In genomic region chr16:33705258-33705657, GRCm38 (mm10) we compare ENCODE assay signal across 10 mouse cellular contexts. TPM values are rescaled to one million over a fixed set of nuclear protein-coding genes. Genes with fewer than 3 reads are reported as not detected.
DNase-seq lines count a peak whose midpoint lies in the region; TF ChIP-seq lines count a peak whose summit lies in the region.
"Had no signal": no experiment of that assay in that cellular context is flagged by ENCODE, and none has a peak within 500 bp of the region (broad histone marks: within the 10 kb centered on the region; RNA-seq: fewer than 3 reads in every experiment).

No protein-coding gene starts in this region.

- no peak for TF ChIP-seq CTCF in kidney, adult 2 months (conservative IDR thresholded peaks at IDR 0.05; ENCODE audit: insufficient read depth, insufficient read length, low read depth, low read length)

- 17% methylated on average over 6 of the region's 6 CpGs for WGBS in kidney, adult 2 months

- no peak overlapping the region for H3K4me3 ChIP-seq in kidney, adult 2 months (ENCODE audit: insufficient read depth, low read depth, low read length)
- H3K4me3 ChIP-seq: hindbrain, embryonic 13.5 days had no signal

- intact Hi-C loops in heart, postnatal 36 days (cut with DNase I), result no loop called here
- intact Hi-C loops in left cerebral cortex, postnatal 36 days (cut with DNase I), result no loop called here

- H3K27me3 ChIP-seq in kidney, adult 2 months (replicated peaks; ENCODE audit: control insufficient read depth, insufficient read depth, low read length), result no peaks in the 10 kb centered on the region
- H3K27me3 ChIP-seq: hindbrain, embryonic 13.5 days had no signal

- peak; percentile 99 for DNase-seq in heart, adult 11 months
- no peak for DNase-seq in heart, postnatal 36 days
- DNase-seq in B cell, adult 2 months, result peak; percentile 40 to 47
- DNase-seq in heart, adult 18-20 months, result peak; percentile 64 to 84
- peak; percentile 68 for DNase-seq in kidney, adult 2 months
- no peak for DNase-seq in urinary bladder, postnatal 36 days (ENCODE audit: low spot score in 2 of 2)
- DNase-seq in testis, postnatal 14 days (ENCODE audit: low spot score), result no peak
- no peak for DNase-seq in left cerebral cortex, postnatal 36 days (ENCODE audit: low spot score in 2 of 2)
- DNase-seq: adrenal gland, postnatal 14 days had no signal

- no peaks in the 10 kb centered on the region for H3K36me3 ChIP-seq in kidney, adult 2 months (ENCODE audit: control insufficient read depth, insufficient read depth, low read length)
- H3K36me3 ChIP-seq: hindbrain, embryonic 13.5 days had no signal

- H3K4me1 ChIP-seq in kidney, adult 2 months (ENCODE audit: control insufficient read depth, insufficient read depth, low read length), result no peaks in the 10 kb centered on the region

- no peak for TF ChIP-seq POLR2A in kidney, adult 2 months (IDR thresholded peaks at IDR 0.05; ENCODE audit: low read depth, low read length)

- H3K27ac ChIP-seq in kidney, adult 2 months (ENCODE audit: insufficient read depth, low read depth, low read length), result no peak overlapping the region
- H3K27ac ChIP-seq: hindbrain, embryonic 13.5 days had no signal

RNA-seq across cellular contexts. Expression of gene Heg1, which starts 21.1 kb away (rescaled TPM):
- 100 to 1,000 TPM; 136 to 157 TPM for total RNA-seq in heart, postnatal 36 days (2021)
- 100 to 1,000 TPM; 104 to 113 TPM for total RNA-seq in heart, adult 18-20 months (2021)
- 26.7 and 28.4 TPM in 2 replicates for polyA plus RNA-seq in kidney, adult 2 months (2012; rRNA removed)
- 10 to 100 TPM; 28.8 to 36.7 TPM for total RNA-seq in left cerebral cortex, postnatal 36 days (2021)

Comparison
In these comparisons a context has a peak if more than half of its experiments do, and no peak if none do; other contexts are left out.
1. DNase-seq: peak in heart, adult 11 months (single experiment), B cell, adult 2 months (2 of 2), heart, adult 18-20 months (2 of 2) and kidney, adult 2 months (single experiment); none in heart, postnatal 36 days (0 of 2), urinary bladder, postnatal 36 days (0 of 2), testis, postnatal 14 days (single experiment) and left cerebral cortex, postnatal 36 days (0 of 2).